Mouse (Mus musculus) cerebellum, adult 2 months (tissue): ENCODE measurements around the gene Zfp526. TPM values are rescaled to one million over a fixed set of nuclear protein-coding genes. Genes with fewer than 3 reads are reported as not detected.

Experiments used
- DNase-seq, 2 experiments: peaks; one replicate each; pipeline ENCODE4 v3.0.0; 2021
- H3K27ac ChIP-seq: fragments of 200-500 bp; 2 replicates; pipeline ENCODE4 v1.5.1; 2012; ENCODE audit warnings: low read length, control low read depth, inconsistent platforms; ENCODE audit not compliant: insufficient read depth
- H3K27me3 ChIP-seq: fragments of 200-500 bp; 2 replicates; pipeline ENCODE4 v1.6.1; 2012; ENCODE audit warnings: inconsistent platforms, mild to moderate bottlenecking, low read length, moderate library complexity; ENCODE audit not compliant: control insufficient read depth, insufficient read depth
- H3K4me1 ChIP-seq: fragments of 200-500 bp; 2 replicates; pipeline ENCODE4 v1.6.1; 2011; ENCODE audit warnings: low read length; ENCODE audit not compliant: control insufficient read depth, insufficient read depth
- H3K4me3 ChIP-seq: fragments of 200-500 bp; replicated peaks from 2 replicates; pipeline ENCODE3; 2011; ENCODE audit warnings: mild to moderate bottlenecking, low read depth, low read length, control low read depth; ENCODE audit not compliant: insufficient read depth
- CTCF ChIP-seq: fragments of 200-500 bp; IDR thresholded peaks from 2 replicates; pipeline ENCODE4 v1.5.1; 2011; ENCODE audit warnings: low read depth, mild to moderate bottlenecking, control low read depth, low read length, moderate library complexity, borderline replicate concordance; ENCODE audit not compliant: insufficient read depth
- POLR2A ChIP-seq: fragments of 200-500 bp; IDR thresholded peaks from 2 replicates; pipeline ENCODE4 v1.6.1; 2011; ENCODE audit warnings: low read length, control low read depth, borderline replicate concordance; ENCODE audit not compliant: insufficient read depth
- WGBS: fragments of 180-500 bp; shearing (Covaris S2); methylation state at CpG from one replicate; pipeline ENCODE4 v1.1.7; 2018; 5-methylcytosine and 5-hydroxymethylcytosine counted together
- polyA plus RNA-seq: library from polyadenylated mRNA; depleted of rRNA; stranded (reverse); fragments of >200 nt; gene quantifications from 2 replicates; pipeline ENCODE4 v1.2.3, GENCODE M21; 2012

Gene Zfp526
- polyA plus RNA-seq, 1 experiment: 9.2 TPM

DNA sequence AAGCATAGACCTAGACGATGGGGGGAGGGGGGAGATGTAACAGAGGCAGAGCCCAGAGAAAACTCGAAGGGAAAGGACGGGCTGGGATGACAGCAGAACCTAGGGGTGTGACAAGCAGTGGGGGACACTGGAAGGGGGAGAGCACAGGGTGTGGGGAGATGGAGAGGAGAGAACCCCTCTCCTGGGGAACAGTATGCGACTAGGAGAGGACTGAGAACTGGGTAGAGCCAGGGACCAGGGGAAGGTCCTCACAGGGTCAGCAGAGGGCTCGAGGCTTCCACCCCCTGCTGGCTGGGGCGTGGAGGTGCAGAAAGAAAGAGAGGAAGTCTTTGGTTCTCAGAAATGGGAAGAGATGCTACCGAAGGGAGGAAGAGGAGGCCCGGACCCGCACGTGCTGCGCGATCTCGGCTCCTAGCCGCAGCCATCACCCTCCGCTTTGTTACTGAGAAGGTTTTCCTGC lies 39.9 kb upstream of the Zfp526 start:
- WGBS: 5% methylated on average over 15 of the region's 15 CpGs
- peaks cover 18% of the 10 kb centered on the region for H3K4me1 ChIP-seq
- no peak overlapping the region for H3K27ac ChIP-seq
- H3K27me3 ChIP-seq: no peaks in the 10 kb centered on the region
- H3K4me3 ChIP-seq: peak overlapping the region; percentile 49
- peak; percentile 47 to 59 for DNase-seq
- peak; percentile 58; the same call in 1 of the 2 replicates for TF ChIP-seq CTCF
- no peak for TF ChIP-seq POLR2A

DNA sequence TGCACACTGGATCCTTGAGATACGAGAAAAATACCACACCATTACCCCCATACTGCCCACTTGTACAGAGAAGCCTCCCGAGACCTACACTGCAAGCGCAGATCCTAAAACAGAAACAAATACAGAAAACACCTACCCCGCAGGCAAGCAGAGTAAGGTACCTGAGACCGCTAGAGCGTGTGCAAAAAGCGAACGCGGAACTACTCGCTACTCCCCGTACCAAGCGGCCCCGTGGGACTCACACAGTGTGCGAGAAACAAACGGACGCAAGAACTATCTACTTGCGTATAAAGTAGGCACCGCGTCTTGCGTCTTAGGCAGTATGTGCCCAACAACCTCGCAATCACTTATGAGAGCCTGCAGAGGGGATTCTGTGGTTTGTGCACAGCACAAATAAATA lies 39.4 kb upstream of the Zfp526 start:
- no peak overlapping the region for H3K27ac ChIP-seq
- no peaks in the 10 kb centered on the region for H3K27me3 ChIP-seq
- H3K4me3 ChIP-seq: peak overlapping the region; percentile 49
- 12% methylated on average over 21 of the region's 21 CpGs for WGBS
- DNase-seq: no peak
- TF ChIP-seq CTCF: no peak
- TF ChIP-seq POLR2A: no peak
- H3K4me1 ChIP-seq: peaks cover 18% of the 10 kb centered on the region

- Histone ChIP-seq H3K27ac (no peak overlapping the region), H3K4me1 (peaks cover 10% of the 10 kb centered on the region), H3K27me3 (no peaks in the 10 kb centered on the region), H3K4me3 (no peak overlapping the region)
- DNase-seq: no peak
- 91% methylated on average over 6 of the region's 6 CpGs for WGBS
- TF ChIP-seq CTCF (no peak), POLR2A (no peak)
These were observed 37.1 kb upstream of the Zfp526 start for GRCm38 (mm10) chr7:25184091-25184490.

- WGBS: 28% methylated on average over 21 of the region's 21 CpGs
These were observed 33.3 kb upstream of the Zfp526 start for GRCm38 (mm10) chr7:25187662-25188650.

GRCm38 (mm10) chr7:25190806-25191205 lies 30.4 kb upstream of the Zfp526 start:
- Histone ChIP-seq H3K27me3 (no peaks in the 10 kb centered on the region), H3K27ac (no peak overlapping the region), H3K4me3 (no peak overlapping the region), H3K4me1 (no peaks in the 10 kb centered on the region)
- TF ChIP-seq CTCF: no peak
- no peak for TF ChIP-seq POLR2A
- DNase-seq: no peak
- 89% methylated on average over 11 of the region's 11 CpGs for WGBS

More at GRCm38 (mm10) chr7:25187662-25188650, 33.3 kb upstream of the Zfp526 start:
- H3K4me3 ChIP-seq: peak overlapping the region; percentile 35
- H3K27ac ChIP-seq: no peak overlapping the region
- peak; percentile 86 to 93 for DNase-seq
- no peaks in the 10 kb centered on the region for H3K4me1 ChIP-seq
- H3K27me3 ChIP-seq: no peaks in the 10 kb centered on the region
- TF ChIP-seq POLR2A: no peak
- peak; percentile 99 for TF ChIP-seq CTCF

DNA sequence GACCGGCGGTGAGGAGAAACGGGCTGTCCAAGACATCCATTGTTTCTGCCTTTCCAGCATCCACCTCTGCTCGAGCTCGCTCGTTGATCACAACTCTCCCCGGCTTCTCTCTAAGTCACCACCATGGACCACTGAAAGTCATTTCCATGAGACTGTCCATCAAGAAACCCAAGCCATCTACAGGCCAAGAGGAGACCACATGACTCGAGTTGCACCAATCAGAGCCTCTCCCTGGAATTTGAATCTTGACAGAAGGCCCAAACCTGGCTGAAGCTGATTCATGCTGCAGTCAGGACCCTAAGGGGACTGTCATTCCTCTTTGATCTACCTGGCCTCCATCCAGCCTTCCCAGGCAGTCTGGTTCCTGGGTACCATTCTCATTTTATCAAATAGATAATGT lies 29.1 kb upstream of the Zfp526 start:
- 72% methylated on average over 8 of the region's 8 CpGs for WGBS
- Histone ChIP-seq H3K4me3 (no peak overlapping the region), H3K27ac (no peak overlapping the region), H3K4me1 (no peaks in the 10 kb centered on the region), H3K27me3 (no peaks in the 10 kb centered on the region)
- TF ChIP-seq CTCF (no peak), POLR2A (no peak)
- DNase-seq: no peak

DNA sequence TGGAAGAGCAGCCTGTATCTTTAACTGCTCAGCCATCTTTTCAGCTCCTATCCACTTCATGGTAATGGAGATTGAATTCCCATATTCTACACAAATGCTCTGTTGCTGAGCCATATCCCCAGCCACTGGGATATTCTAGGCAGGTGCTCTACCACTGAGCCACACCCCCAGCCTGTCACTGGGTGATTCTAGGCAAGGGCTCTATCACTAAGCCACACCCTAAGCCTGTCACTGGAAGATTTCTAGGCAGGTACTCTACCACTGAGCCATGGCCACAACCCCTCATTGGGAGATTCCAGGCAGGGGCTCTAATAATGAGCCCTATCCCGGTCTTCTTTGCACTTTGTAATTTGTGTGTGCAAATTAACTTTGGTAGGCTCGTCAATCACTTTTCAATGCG lies 26.1 kb upstream of the Zfp526 start:
- 68% methylated on average over 3 of the region's 3 CpGs for WGBS
- no peak overlapping the region for H3K4me3 ChIP-seq
- no peaks in the 10 kb centered on the region for H3K27me3 ChIP-seq
- no peak overlapping the region for H3K27ac ChIP-seq
- TF ChIP-seq CTCF: no peak
- TF ChIP-seq POLR2A: no peak
- no peak for DNase-seq
- H3K4me1 ChIP-seq: peaks cover 7% of the 10 kb centered on the region; the same call in 1 of the 2 replicates
